Mouse (Mus musculus): ENCODE results near the gene Tbxa2r. TPM values are rescaled to one million over a fixed set of nuclear protein-coding genes. Genes with fewer than 3 reads are reported as not detected.

The Tbxa2r gene
- total RNA-seq (2023), result 16.5 TPM

GRCm38 (mm10) chr10:81328386-81328785 lies at the start of gene Tbxa2r:
Tbxa2r (plus strand) TSS chr10:81328731.

GRCm38 (mm10) chr10:81291511-81292104 lies 36.9 kb upstream of the Tbxa2r start, which contains the start of gene Tjp3:
Tjp3 (minus strand) TSS chr10:81291581.

GRCm38 (mm10) chr10:81292554-81293333 lies 35.8 kb upstream of the Tbxa2r start, which contains the start of gene Pip5k1c:
Pip5k1c (plus strand) TSS chr10:81292963.

GRCm38 (mm10) chr10:81320550-81321347 lies 7.8 kb upstream of the Tbxa2r start, which contains the start of gene Cactin:
Cactin (plus strand) TSS chr10:81321103.

GRCm38 (mm10) chr10:81342686-81343505 lies 14.4 kb downstream of the Tbxa2r start, which contains the start of gene Gipc3:
Gipc3 (minus strand) TSS chr10:81343266.

GRCm38 (mm10) chr10:81350351-81351063 lies 22.0 kb downstream of the Tbxa2r start, which contains the start of gene Hmg20b:
Hmg20b (minus strand) TSS chr10:81350480.

GRCm38 (mm10) chr10:81356991-81357844 lies 28.7 kb downstream of the Tbxa2r start, which contains the start of gene Mfsd12:
Mfsd12 (plus strand) TSS chr10:81357491.

GRCm38 (mm10) chr10:81365672-81366476 lies 37.3 kb downstream of the Tbxa2r start, which contains the start of gene 4930404N11Rik:
4930404N11Rik (minus strand) TSS chr10:81365816.

GRCm38 (mm10) chr10:81377793-81378552 lies 49.4 kb downstream of the Tbxa2r start, which contains the start of gene Fzr1:
Fzr1 (minus strand) TSS chr10:81378516.

GRCm38 (mm10) chr10:81383802-81384604 lies 55.5 kb downstream of the Tbxa2r start, which contains the start of the genes Dohh and Gm48551:
Dohh (plus strand) TSS chr10:81384428.
Gm48551 (plus strand) TSS chr10:81384466.

Other genes starting within 250 kb of the Tbxa2r start
- gene Creb3l3, start 229.9 kb upstream of the Tbxa2r start, total RNA-seq (2023), result not detected
- 126 TPM for gene Map2k2, start 222.8 kb upstream of the Tbxa2r start, total RNA-seq (2023)
- gene Zbtb7a, start 193.5 kb upstream of the Tbxa2r start, total RNA-seq (2023), result 49.1 TPM
- gene Pias4, start 160.8 kb upstream of the Tbxa2r start, total RNA-seq (2023), result 35.3 TPM
- 2,404 TPM for gene Eef2, start 152.1 kb upstream of the Tbxa2r start, total RNA-seq (2023)
- 57.0 TPM for gene Dapk3, start 145.7 kb upstream of the Tbxa2r start, total RNA-seq (2023)
- not detected for gene 4930442H23Rik, start 144.9 kb upstream of the Tbxa2r start, total RNA-seq (2023)
- not detected for gene Nmrk2, start 126.7 kb upstream of the Tbxa2r start, total RNA-seq (2023)
- gene Atcay, start 97.9 kb upstream of the Tbxa2r start, total RNA-seq (2023), result 0.85 TPM
- 10.6 TPM for gene Zfr2, start 95.6 kb upstream of the Tbxa2r start, total RNA-seq (2023)
- gene Matk, start 75.8 kb upstream of the Tbxa2r start, total RNA-seq (2023), result 16.6 TPM
- 110 TPM for gene Mrpl54, start 61.8 kb upstream of the Tbxa2r start, total RNA-seq (2023)
- 31.3 TPM for gene Apba3, start 61.8 kb upstream of the Tbxa2r start, total RNA-seq (2023)
- 4.2 TPM for gene Tjp3, start 37.1 kb upstream of the Tbxa2r start, total RNA-seq (2023)
- 110 TPM for gene Pip5k1c, start 35.8 kb upstream of the Tbxa2r start, total RNA-seq (2023)
- gene Cactin, start 7.6 kb upstream of the Tbxa2r start, total RNA-seq (2023), result 42.7 TPM
- 0.21 TPM for gene Gipc3, start 14.5 kb downstream of the Tbxa2r start, total RNA-seq (2023)
- 51.8 TPM for gene Hmg20b, start 21.7 kb downstream of the Tbxa2r start, total RNA-seq (2023)
- gene Mfsd12, start 28.8 kb downstream of the Tbxa2r start, total RNA-seq (2023), result 4.4 TPM
- 4.9 TPM for gene 4930404N11Rik, start 37.1 kb downstream of the Tbxa2r start, total RNA-seq (2023)
- 35.7 TPM for gene Fzr1, start 49.8 kb downstream of the Tbxa2r start, total RNA-seq (2023)
- 28.8 TPM for gene Dohh, start 55.7 kb downstream of the Tbxa2r start, total RNA-seq (2023)
- 4.5 TPM for gene Gm48551, start 55.7 kb downstream of the Tbxa2r start, total RNA-seq (2023)
- gene Gm48552, start 60.3 kb downstream of the Tbxa2r start, total RNA-seq (2023), result 3.5 TPM
- gene Smim24, start 64.3 kb downstream of the Tbxa2r start, total RNA-seq (2023), result 3.1 TPM
- gene Nfic, start 126.9 kb downstream of the Tbxa2r start, total RNA-seq (2023), result 21.0 TPM
- gene Celf5, start 154.0 kb downstream of the Tbxa2r start, total RNA-seq (2023), result not detected
- 148 TPM for gene Ncln, start 167.7 kb downstream of the Tbxa2r start, total RNA-seq (2023)
- 110 TPM for gene S1pr4, start 171.4 kb downstream of the Tbxa2r start, total RNA-seq (2023)
- gene Gna15, start 195.5 kb downstream of the Tbxa2r start, total RNA-seq (2023), result 2.1 TPM
- gene Gna11, start 216.5 kb downstream of the Tbxa2r start, total RNA-seq (2023), result 15.2 TPM
- 523 TPM for gene Aes, start 230.8 kb downstream of the Tbxa2r start, total RNA-seq (2023)
- 4.3 TPM for gene Tle2, start 245.8 kb downstream of the Tbxa2r start, total RNA-seq (2023)

Data from CD4-positive naive resting alpha-beta T cell, adult 76 days (primary cell).